Mouse (Mus musculus) liver, embryonic 15.5 days (tissue): ENCODE data around the gene C1qtnf7. TPM values are rescaled to one million over a fixed set of nuclear protein-coding genes. Genes with fewer than 3 reads are reported as not detected.

Source experiments
- polyA plus RNA-seq: library from polyadenylated mRNA; unstranded; fragments of >200 nt; fragmentation: Nextera tagmentation; extraction: Ambion mirVana; gene quantifications from 2 replicates; pipeline ENCODE4 v1.2.1, GENCODE M21; 2015

C1qtnf7 gene
- polyA plus RNA-seq, 1 experiment from 2014 or later, result 0.96 TPM

Other genes starting within 250 kb of the C1qtnf7 start
- 1.3 and 1.6 TPM in 2 replicates for gene Cc2d2a, start 146.8 kb downstream of the C1qtnf7 start, polyA plus RNA-seq